Mouse (Mus musculus) B cell, adult 62 days (primary cell): ENCODE measurements around the gene Ppp1r15b. TPM values are rescaled to one million over a fixed set of nuclear protein-coding genes. Genes with fewer than 3 reads are reported as not detected.

ENCODE experiments used
- total RNA-seq: library from RNA; stranded (reverse); gene quantifications from 4 replicates; pipeline ENCODE4 v1.2.4, GENCODE M21; 2023

Ppp1r15b gene
- 84.0 to 88.1 TPM (median 85.7 TPM) in 4 replicates for total RNA-seq

DNA sequence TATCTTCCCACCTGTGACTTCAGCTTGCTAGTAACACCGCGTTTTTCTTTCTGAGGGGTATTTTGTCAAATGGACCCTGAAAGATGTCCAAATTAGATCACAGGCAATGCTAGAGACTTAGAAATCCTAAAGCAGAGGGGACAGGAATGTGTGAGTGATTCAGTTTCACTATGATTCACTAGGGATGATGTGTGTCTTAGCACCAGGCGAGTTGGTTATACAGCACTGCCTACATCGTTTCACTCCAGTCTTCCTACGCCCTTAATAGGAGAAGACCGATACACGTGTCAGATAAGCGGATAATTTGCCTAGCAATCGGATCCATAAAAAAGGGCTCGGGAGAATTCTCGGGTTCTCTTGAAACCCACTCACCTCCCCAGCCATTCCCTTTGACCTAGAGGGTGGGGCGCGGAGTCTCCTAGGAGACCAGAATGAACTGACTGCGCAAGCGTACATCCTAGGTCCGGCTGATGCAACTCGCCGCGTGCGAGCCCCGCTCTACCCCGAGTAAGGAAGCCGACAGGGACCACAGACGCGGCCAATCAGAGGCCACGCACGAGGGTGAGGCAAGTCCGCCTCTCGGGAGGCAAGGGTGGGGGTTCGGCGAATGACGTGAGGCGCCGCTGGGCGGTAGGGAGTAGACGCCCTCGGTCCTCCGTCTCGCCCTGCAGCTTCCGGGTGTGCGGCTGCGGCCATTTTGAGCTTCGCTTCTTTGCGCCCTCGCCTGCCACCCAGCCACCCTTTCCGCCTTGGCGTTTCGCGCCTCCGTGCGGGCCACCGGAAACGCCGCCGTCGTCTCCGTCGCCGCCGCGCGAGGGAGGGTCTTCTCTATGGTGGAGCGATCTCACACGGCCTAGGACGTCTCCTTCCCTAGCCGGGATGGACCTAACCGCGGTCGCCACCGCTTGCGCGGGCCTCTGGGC lies at the start of gene Ppp1r15b:
Gene Ppp1r15b (plus strand): TSS at position 506 of the 923 bp plus-strand sequence.

DNA sequence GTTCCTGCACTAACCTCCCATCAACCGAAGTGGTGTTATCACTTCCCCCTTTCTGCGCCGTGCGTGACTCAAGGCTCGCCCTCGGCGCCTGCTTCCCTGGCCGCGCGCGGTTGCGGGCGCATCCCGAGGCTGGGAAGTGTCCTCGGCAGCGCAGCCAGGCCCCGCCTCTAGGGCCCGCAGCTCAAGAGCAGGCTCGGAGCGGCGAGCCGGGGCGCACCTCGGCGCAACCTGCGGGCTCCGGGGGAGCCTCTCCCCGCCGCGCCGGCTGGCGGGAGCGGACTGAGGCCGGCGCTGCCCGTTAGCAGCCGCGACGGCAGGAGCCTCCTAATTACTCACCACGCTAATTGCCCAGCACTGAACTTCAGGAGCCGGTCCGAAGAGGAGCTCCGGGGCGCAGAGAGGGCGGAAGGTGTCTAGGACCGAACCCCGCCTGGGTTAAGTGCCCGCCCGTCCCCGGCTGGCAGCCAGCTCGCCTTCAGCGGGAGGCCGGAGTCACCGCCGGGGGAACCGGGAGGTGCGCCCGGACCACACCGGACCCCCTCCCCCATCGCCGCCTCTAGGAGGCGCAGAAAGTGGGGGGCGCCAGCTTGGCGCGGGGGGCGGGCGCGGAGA lies 33.0 kb downstream of the Ppp1r15b start, which contains the start of gene Plekha6:
Gene Plekha6 (plus strand): TSS at position 391 of the 612 bp plus-strand sequence.

Other genes with a start within 250 kb of the Ppp1r15b start
- 226 to 278 TPM (median 239 TPM) in 4 replicates for gene Mdm4, start 100.6 kb upstream of the Ppp1r15b start, total RNA-seq
- 117 to 124 TPM (median 118 TPM) in 4 replicates for gene Pik3c2b, start 85.5 kb upstream of the Ppp1r15b start, total RNA-seq
- 5.1 to 6.2 TPM (median 5.3 TPM) in 4 replicates for gene Plekha6, start 33.1 kb downstream of the Ppp1r15b start, total RNA-seq
- not detected in 4 replicates for gene Golt1a, start 178.7 kb downstream of the Ppp1r15b start, total RNA-seq
- gene Kiss1, start 190.7 kb downstream of the Ppp1r15b start, total RNA-seq = not detected in 4 replicates
- not detected in 4 replicates for gene Ren1, start 219.4 kb downstream of the Ppp1r15b start, total RNA-seq
- 0.43 to 0.88 TPM in 2 of 4 replicates, not detected in the others for gene Etnk2, start 232.4 kb downstream of the Ppp1r15b start, total RNA-seq